Mouse (Mus musculus): Measurements from ENCODE around the gene Elmsan1.

Elmsan1 gene

DNA sequence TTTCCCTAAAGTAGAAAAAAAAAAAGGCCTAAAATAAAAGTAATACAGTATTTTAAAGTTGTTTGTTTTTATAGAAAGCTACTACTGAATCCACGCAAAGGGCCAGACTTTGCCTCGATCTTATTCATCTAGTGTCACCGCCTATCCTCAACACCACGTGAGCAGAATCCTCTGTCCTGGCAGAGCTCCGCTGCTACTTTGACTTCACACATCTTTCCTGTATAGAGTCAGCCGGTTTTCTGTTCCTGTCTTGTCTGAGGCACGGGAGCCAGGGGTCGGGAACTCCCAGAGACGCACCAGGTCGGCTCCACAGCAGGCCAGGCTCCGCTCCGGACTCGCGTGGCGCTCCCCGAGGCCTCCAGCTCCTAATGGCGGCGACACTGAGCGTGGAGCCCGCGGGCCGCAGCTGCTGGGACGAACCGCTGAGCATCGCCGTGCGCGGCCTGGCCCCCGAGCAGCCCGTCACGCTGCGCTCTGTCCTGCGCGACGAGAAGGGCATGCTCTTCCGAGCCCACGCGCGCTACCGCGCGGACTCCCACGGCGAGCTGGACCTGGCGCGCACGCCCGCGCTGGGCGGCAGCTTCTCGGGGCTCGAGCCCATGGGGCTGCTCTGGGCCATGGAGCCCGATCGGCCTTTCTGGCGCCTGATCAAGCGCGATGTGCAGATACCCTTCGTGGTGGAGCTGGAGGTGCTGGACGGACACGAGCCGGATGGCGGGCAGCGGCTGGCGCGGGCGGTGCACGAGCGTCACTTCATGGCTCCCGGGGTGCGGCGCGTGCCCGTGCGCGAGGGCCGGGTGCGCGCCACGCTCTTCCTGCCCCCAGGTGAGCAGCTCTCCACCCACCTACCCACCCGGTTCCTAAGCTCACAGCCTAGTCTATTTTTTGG, 117.8 kb downstream of the Elmsan1 start, which contains the start of gene Acot6:
Gene Acot6, plus strand, starts transcription at position 51 of the 889 bp plus-strand sequence.
- DNase-seq (ENCODE audit: low read depth, low spot score): peak; percentile 18

DNA sequence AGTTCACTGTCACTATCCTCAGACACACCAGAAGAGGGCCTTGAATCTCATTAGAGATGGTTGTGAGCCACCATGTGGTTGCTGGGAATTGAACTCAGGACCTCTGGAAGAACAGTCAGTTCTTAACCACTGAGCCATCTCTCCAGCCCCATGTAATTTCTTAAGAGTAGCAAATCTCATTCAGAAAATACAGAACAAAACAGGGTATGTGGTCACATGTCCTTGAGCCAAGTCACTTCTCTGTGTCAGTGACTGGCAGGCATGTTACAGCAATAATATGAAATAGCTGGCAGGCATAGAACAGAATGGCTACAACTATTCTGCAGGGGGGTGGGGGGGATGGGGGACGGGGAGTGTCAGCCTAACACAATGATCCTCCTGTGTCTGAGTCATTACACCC, 118.6 kb downstream of the Elmsan1 start:
- DNase-seq (ENCODE audit: low read depth, low spot score): no peak

DNA sequence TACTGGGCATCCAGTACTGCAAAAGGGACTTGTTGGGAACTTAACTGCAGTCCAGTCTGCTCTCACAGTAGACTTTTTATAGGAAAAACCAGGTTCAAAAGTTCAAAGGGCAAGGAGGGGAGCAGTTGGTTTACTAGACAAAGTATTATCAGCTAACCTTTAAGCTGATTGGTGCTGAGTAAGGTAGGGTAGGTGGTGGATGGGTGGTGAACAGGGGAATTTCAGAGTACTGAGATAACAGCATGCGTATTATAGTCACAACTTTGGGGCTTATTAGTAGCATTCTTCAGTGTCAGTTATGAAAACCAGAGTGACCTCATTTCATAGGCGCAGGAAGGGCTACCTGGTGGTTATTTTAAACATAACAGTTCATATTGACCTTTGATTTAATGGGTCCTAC, 119.1 kb downstream of the Elmsan1 start:
- DNase-seq (ENCODE audit: low read depth, low spot score): no peak

All from forelimb bud, embryonic 11.5 days (tissue).